Mouse (Mus musculus) heart, postnatal 10 days (tissue): Measurements from ENCODE around the gene Fgfr3. TPM values are rescaled to one million over a fixed set of nuclear protein-coding genes. Genes with fewer than 3 reads are reported as not detected.

ENCODE experiments used
- total RNA-seq, 2 experiments: library from RNA; stranded (reverse); gene quantifications; 2 replicates each; pipeline ENCODE4 v1.2.3; 2021

Fgfr3 gene
- total RNA-seq, 2 experiments from 2014 or later: 8.0 to 14.3 TPM

Other genes starting within 250 kb of the Fgfr3 start
- gene Fam53a, start 92.0 kb upstream of the Fgfr3 start, total RNA-seq: 10 to 100 TPM; 33.5 to 34.1 TPM
- 1 to 10 TPM; 1.2 TPM for gene Gm9903, start 91.7 kb upstream of the Fgfr3 start, total RNA-seq
- gene Slbp, start 69.1 kb upstream of the Fgfr3 start, total RNA-seq: 10 to 100 TPM; 27.6 to 29.5 TPM
- 10 to 100 TPM; 16.8 to 20.7 TPM for gene Tacc3, start 63.5 kb upstream of the Fgfr3 start, total RNA-seq
- 10 to 100 TPM; 16.5 to 20.8 TPM for gene Tmem129, start 63.3 kb upstream of the Fgfr3 start, total RNA-seq
- gene Letm1, start 61.1 kb downstream of the Fgfr3 start, total RNA-seq: 100 to 1,000 TPM; 118 to 135 TPM
- gene Nsd2, start 99.1 kb downstream of the Fgfr3 start, total RNA-seq: 10 to 100 TPM; 54.4 to 66.9 TPM
- gene Nelfa, start 214.7 kb downstream of the Fgfr3 start, total RNA-seq: 10 to 100 TPM; 12.6 to 15.3 TPM